Mouse (Mus musculus): ENCODE results near the gene Epb41l2.

DNA sequence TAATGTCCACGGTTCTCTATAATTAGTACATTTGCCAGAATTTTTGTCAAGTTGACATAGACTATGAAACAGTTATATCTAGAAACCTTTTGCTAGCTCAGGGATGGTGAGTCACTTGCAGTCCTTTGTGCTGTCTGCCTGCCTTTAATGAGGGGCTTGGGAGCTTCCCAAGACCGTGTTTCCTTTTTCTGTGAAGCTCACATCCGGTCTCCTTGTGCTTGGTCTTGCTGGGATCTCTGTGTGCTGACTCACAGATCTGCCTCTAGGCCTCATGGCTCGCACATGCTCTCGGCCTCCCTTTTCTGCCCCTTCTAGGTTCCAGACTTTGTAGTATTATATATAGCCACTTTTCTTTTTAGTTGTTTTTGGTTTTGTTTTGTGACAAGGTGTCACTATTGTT lies 160.8 kb downstream of the Epb41l2 start:
- TF ChIP-seq CTCF (IDR thresholded peaks at IDR 0.05; ENCODE audit: extremely low read depth, insufficient read depth, low read length) (no peak), POLR2A (IDR thresholded peaks at IDR 0.05; ENCODE audit: extremely low read depth, insufficient read depth, low read length) (no peak)
